Mouse (Mus musculus) heart, adult 11 months (tissue): ENCODE measurements around the gene Klhdc10.
"Not testable (repeated sequence)": the region's sequence is repeated elsewhere in the genome, so short reads cannot be mapped to it uniquely, and the experiment has no call there.

Experiments
- DNase-seq: peaks from one replicate; pipeline ENCODE4 v3.0.0; 2022

Klhdc10 gene

DNA sequence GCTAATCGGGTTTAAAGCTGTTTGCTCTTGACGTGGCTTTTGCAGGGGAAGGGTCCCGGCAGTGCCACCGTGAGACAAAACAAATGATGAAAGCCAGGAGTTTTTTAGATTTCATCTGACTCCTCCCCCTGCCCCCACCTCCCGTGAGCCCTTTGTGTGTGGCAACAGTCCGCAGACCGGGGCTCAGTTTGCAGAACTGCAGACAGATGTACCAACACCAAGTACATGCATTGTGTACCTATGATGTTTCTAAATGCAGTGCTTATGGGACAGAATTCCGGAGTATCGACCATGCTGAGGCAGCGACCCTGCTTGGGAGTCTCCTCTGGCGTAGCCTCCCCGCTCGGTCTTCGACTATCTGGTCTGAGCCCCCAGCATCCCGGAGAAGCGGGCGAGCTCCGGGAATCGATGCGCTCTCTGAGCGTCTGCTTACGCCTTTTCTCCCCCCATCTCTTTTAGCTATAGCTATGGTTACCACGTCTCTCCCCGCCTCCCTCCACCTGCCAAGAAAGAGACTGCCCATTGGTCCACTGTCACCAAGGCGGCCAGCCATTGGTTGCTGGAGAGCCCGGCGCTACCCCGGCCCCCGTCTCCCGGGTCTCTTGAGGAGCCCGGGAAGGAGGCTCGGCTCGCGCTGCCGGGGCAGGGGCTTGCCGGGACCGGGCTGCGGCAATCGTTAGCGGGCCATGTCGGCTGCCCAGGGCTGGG is at the start of gene Klhdc10:
Gene Klhdc10, plus strand, starts transcription at position 561 of the 708 bp plus-strand sequence.
- peak; percentile 100 for DNase-seq

DNA sequence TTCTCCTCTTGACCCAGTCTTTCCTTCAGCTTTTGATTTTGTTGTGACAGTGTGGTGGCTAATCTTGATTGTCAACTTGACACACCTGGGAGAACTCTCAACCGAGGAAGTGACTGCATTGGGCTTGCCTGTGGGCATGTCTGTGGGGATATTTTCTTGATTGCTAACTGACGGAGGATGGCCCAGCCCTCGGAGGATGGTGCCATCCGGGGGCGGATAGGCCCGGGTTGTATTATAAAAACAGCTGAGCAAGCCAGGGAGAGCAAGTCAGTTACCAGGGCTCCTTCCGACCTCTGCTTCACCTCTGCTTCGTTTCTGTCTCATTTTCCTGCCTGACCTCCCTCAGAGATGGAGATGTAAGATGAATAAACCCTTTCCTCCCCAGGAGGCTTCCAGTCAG is 48.9 kb upstream of the Klhdc10 start:
- no peak for DNase-seq

DNA sequence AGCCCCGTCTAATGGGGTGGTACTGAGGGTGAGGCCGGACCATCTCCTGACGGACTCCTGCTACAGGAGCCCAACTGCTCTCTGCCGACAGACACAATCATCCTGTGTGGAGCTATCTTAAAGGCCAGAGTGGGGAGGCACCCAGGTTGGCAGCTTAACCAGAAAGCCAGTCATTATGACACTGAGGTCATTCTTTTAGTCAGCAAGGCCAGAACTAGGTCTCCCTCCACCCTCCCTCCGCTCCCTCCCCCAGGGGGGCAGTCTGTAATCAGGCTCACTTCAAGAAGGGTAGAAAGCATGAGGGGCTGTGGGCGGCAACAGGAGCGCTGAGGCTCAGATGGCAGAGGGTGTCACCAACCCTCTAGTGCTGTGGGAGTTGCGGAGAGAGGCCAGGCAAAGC is 48.0 kb upstream of the Klhdc10 start:
- no peak for DNase-seq

DNA sequence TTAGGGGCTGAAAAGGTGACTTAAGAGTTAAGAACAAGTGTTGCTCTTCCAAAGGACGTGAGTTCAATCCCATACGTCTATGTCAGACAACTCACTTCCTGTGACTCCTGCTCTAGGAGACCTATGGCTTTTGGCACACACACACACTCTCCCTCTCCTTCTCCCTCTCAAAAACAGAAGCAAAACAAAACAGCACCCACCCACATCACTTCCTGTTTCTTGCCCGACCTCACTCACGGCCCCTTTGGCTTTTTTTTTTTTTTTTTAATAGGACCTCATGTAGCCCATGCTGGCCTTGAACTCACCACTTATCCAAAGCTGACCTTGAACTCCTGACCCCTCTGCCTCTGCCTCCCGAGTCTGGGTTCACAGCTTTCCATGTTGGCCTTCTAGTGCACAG is 46.9 kb upstream of the Klhdc10 start:
- no peak for DNase-seq

DNA sequence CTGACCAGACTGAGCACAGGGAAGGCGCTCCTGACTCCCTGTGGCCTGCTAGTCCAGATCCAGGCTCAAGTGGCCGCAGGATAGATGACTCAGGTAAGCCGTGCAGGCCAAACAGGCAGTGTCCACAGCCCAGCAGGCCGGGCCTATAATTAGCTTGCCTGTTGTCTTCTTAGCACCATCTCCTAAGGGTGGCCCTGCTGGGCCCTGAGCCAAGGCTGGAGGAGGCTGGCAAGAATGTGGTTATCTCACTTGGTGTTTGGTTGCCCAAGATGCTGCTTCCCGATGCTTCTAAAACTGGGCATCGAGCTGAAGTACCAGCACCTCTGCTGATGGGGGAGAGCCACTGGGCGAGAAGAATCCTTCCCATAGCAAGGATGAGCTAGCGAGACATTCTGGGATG is 46.0 kb upstream of the Klhdc10 start:
- DNase-seq, result no peak

DNA sequence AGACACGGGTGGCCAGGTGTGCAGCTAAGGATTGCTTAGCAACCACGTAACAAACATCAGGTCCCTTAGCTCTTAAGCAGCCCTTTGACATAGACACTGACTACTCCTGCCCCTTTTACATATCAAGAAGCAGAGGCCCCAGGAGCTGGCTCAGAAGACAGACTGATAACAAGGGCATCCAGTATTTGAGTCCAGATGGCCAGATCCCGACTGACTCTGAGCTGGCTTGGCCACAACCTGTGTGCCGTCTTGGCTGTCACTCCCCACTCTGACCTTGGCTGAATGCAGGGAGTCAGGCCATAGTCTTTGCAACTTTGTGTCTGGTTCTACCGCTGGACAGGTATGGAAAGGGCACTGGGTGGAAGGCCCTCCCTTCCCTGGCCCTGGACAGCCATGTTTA is 45.5 kb upstream of the Klhdc10 start:
- DNase-seq, result no peak

DNA sequence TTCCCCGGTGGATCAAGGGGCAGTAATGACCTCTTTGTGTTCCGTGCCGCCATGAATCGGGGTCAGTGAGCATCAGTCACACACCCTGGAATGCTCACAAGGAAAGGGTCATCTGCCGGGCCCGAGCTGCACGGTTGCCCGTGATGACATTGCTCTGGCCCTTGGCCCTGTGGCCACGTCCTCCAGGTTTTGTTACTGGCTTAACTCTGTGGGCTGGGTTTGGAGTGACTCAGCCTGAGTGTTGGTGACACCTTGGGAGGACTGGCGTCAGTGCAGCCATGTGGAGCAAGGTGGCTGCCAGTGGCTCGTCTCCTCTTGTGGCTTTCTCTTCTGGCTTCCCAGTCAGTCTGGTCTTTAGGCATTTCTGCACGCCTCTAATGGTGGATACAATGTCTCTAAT is 45.0 kb upstream of the Klhdc10 start:
- DNase-seq, result peak; percentile 94

DNA sequence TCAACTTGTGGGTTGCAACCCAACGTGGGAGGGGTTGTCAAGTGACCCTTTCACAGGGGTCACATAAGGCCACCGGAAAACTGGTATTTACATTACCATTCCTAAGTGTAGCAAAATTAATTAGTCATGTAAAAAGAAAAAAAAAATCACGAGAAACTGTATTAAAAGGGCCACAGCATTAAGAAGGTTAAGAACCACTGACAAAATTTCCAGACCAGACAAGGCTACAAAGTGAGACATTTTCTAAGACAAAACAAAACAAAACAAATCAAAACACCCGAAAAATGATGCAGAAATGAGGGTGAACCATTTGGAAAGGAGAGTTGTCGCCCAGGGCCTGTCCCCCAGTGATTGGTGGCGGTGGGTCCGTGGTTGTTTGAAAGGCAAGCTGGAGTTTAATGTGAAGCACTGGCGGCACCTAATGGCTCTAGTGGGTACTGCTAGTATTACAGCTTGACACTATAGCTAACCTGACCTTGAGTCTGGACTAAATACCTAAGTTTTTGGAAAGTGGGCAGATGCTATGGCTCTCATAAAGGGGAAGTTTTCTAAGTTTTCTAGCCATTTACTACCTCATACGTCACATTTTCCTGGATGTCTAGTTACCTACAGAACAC is 44.0 kb upstream of the Klhdc10 start:
- peak; percentile 96 for DNase-seq

DNA sequence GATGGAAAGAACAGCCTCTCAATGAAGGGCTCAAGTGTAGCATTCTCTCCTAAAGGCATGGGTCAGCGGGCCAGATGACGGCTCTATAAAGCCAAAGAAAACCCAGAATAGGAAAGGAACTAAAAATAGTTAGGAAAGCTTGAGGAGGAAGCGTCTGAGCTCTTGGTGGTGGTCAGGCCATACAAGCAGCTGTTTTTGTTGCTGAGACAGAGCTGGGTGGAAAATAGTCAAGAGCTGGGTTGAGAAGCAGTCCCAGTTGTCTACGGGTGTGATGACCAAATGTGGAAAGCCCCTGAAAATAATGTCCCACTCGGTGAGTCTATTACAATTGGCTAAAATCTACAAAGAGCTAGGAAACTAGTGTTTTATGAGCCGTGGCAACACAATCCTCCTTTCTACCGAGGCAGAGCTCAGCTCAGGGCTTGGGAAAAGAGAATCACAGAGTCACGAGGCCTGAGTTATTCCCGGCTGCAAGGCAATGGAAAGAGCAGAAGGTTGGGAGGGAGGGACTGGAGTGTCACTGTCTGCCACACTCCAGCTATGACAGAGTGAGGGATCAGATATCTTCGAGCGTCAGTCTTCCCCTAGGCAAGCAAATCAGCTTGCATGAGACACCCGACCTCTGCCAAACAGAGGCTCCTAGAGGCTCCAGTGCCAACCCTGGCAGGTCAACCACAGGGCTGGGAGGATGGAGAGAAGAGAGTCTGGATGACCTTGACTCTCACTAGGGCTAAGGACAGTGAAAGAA is 41.7 kb upstream of the Klhdc10 start:
- peak; percentile 97 for DNase-seq

DNA sequence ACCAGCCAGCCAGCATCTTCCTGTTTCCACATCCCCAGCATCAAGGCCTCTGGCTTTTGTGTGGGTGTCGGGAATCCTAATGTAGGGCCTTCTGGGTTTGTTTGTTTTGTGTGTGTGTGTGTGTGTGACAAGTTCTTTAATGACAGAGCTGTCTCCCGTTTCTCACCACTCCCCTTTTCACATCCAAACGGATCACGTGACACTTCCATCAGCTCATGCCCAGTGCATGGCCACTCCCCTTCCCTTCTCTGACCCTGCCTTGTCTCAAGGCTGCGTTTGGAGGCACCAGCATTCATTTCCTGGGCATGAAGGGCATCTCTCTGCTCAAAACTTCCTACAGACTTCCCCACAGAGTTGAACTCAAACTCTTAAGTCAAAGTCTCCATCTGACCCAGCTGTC is 37.9 kb upstream of the Klhdc10 start:
- DNase-seq, result no peak

DNA sequence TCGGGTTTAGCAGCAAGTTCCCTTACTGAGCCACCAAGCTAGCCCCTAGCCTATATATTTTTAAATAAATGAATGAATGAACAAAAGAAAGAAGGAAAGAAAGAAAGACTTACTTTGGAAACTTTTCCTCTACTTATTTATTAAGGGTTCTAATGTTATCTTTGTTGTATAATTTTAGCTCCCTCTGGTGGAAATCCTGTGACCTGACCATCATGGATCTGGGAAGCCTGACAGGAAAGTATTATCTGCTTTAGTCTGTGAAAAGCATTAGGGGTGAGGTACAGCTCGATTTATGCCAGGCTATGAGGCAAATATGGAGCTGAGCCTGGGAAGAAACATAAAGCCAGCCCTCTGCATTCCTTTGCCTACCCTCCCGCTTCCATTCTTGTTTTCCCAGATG is 32.4 kb upstream of the Klhdc10 start:
- DNase-seq, result no peak

DNA sequence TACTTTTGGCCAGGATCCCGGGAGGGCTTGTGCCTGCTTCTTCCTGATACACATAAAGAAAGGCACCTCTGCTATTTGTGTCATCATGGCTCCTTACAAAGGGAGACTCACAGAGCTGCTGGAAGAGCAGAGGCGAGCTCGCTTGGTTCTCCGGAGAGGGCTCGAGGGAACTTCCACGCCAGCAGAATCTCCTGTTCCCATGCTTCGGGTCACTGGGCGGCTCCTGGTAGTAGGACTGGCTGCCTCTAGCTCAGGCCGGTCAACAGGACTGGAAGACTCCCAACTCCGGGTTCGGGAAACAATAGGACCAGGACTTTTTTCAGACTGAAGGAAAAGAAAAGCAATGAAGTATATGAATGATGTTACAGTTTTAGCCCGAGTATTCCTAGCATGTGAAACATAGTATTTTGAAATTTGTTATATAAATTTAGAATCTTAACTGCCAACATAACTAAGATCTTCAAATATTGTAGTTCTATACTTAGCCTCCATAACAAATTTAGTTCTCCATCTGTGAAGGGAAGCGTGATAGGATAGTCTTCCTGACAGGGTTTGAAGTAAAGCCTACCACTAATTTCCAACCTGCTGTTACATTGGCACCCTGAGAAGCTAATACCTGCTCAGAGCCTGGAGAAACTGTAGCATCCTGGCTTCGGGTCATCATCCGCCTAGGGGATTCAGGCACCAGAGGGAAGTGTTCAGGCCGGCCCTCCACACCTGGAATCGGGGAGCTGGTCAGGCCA is 28.9 kb upstream of the Klhdc10 start:
- DNase-seq, result peak; percentile 94

DNA sequence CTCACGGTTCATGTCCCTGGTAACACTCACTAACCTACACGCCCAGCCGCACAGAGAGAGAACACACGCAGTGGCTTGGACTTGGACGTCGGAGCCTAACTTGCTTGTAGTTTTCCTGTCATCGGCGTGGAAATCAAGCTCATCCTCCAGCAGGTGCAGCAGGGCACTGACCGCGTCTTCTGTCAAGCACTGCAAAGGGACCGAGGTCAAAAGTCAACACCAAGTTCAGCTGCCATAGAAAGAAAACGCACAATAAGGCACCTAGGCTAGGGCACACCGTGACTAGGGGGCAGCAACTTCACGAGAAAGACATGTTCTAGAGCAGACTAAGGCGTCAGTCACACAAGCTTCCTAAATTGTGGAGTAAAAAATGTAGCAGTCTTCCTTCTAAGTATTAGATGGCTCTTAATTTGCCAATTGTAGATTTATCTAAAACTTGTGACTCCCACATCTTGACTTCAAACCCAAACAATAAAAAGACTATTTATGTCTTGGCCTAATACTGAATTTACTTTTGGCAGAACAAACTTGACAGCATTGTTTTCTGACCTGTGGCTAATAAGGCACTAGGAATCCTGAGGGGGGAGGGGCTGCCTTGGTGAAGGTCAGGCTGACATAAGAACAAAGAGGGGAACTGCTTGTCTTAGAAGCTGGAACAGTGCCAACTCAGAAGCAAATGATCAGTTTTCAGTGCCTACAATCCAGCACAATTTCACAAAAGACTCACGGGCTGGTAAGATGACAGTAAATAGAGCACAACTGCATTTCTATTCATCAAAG is 26.7 kb upstream of the Klhdc10 start:
- DNase-seq, result peak; percentile 98

DNA sequence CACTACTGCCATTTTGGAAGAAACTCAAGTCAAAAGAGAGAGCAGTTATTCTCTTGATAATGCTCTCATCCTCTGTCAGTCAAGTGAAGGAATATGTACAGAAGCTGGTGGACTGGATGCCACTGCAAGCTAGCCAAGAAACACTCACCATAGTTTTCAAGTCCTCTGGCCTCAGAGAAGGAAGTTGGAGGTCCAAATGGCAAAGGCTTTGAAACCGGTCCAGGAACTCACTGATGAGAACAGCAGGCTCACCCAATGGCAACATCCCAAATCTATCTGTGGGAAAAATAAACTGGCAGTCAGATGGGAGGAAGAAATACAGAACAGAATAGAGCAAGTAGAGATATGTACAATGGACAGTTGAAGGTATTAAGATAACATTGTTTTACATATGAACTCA is 25.9 kb upstream of the Klhdc10 start:
- peak; percentile 98 for DNase-seq

DNA sequence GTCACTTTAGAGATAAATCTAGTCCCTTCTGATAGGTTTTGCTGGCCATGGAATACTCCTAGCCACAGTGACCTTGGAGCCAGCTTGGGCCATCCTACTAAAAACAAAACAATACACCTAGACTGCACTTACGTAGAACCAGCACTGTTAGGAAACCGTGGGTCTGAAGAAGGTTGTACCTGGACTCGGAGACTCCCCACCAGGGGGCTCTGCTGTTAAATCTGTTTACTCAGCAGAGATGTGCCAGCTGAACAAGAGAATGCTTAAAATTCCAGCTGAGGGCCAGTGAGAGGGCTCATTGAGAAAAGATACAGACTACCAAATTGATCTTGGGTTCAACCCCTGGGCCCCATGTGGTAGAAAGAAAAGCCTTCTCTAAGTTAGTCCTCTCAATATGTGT is 20.6 kb upstream of the Klhdc10 start:
- peak; percentile 83 for DNase-seq

DNA sequence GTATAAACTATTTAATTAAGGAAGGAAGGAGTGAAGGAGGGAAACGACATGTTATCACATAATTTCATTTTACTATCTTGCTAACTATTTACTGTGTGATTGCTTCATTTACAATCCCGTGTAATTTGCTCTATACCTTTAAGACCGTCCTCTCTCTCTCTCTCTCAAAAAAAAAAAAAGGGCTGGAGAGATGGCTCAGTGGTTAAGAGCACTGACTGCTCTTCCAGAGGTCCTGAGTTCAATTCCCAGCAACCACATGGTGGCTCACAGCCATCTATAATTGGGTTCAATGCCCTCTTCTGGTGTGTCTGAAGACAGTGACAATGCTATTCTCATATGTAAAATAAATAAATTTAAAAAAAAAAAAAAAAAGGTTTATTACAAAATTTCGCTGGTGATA is 11.4 kb upstream of the Klhdc10 start:
- not testable (repeated sequence) for DNase-seq

DNA sequence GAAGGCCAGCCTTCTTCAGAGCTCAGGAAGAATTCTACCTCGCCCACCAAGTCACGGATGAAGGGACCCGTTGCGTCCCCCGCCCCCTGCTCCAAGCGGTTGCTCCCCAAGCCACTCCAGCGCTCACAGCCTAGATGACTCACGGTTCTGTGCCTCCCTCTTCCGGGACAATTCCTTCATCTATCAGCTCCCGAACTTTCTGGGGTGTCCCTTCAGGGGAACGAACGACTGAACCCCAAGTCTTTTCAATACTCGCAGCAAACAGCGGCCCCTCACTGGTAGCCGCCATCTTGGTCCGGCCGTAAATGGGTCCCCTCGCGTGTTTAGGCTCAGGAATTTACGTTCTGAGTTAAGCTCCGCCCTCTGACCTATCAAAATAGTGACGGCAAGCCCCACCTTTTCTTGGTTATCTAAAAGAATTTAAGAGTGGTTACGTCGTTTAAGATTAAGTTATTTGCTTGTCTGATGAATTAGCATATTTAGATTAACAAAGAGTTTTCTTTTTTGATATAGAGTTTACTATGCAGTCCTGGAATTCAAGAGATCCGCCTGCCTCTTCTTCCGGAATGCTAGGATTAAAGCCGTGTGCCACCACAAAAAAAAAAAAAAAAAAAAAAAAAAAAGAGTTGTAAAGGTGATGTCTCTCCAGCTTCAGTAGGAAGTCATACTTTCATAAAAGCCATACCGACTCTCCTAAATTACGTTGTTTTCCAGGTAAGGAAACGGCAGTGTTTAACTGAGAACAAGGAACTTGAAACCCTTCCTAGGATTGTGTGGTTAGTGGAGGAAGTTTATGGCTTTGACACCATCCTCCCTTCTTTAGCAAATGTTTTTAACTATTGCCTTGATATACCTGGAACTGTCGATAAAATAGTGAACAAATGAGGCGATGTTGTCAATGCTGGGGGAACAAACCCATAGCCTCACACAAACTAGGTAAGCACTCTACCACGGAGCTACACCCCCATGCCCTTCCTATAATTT is 10.7 kb upstream of the Klhdc10 start, which contains the start of gene Zc3hc1:
Gene Zc3hc1, minus strand, starts transcription at position 315 of the 984 bp plus-strand sequence.
- DNase-seq, result peak; percentile 98

DNA sequence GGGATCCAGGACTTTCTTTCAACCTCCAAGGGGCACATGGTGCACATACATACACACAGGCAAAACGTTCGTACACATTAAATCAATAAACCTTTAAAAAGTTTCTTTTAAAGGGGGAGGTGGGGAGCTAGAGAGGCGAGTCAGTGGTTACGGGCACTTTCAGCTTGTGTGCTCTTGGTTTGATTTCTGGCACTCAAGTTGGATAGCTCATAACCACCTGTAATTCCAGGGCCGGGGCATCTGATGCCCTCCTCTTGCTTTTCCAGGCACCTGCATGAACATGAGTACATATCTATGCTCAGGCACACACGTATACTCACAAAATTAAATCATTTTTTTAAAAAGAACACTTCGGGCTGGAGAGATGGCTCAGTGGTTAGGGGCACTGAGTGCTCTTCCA is 9.7 kb upstream of the Klhdc10 start:
- peak; percentile 51 for DNase-seq

DNA sequence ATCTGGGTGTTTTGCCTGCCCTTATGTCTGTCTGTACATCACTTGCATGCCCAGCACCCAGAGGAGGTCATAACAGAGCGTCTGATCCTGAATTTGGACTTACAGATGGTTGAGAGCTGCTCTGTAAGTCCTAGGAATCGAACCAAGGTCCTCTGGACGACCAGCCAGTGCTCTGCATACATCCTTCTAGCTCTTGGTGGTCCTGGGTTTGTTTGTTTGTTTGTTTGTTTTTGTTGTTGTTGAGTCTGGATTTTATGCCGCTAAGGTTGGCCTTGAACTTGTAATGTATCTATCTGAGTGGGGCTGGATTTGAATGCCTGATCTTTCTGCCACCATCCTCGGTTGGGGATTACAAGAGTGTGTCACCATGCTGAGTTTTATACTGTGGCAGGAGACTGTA is 1.5 kb upstream of the Klhdc10 start:
- peak; percentile 83 for DNase-seq

DNA sequence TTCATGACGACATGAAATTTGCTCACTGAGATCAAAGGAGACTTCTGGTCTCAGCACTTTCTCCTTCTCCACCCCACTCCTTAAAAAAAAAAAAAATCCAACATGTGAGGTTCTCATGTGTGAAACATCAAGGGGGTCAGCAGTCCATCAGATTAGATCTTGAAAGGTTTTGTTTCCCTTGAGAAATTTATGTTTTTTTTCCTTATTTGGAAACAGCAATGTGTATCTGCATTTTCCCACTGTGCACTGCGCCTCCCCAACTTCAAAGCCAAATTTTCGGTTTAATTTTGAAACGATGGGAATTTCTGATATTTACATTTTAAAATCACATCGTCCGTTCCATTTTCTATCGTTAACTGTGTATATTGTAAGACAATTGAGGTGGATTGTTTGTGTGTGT is 952 bp upstream of the Klhdc10 start:
- DNase-seq, result peak; percentile 21

DNA sequence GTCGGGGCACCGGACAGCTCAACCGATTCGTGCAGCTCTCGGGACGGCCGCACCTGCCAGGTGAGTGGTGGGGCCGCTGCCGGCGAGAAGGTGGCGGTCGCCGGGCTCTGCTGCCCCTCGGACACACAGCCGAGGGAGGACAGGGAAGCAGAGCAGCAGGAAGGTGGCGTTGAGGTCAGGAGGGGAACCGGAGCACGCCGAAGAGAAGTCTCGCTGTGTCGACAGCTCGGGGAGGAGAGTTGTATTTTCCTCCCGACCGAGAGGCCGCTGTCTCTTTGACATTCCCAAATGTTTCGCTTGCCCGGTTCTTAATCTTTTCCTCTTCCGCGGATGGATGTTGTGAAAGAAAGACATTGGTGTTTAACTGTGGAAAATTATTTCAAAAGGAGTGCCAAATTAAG is 423 bp downstream of the Klhdc10 start:
- no peak for DNase-seq
